Mouse (Mus musculus): ENCODE measurements around the gene Fubp1.

- peak; percentile 20 for TF ChIP-seq CTCF (IDR thresholded peaks at IDR 0.05)
- no peak for TF ChIP-seq EP300 (IDR thresholded peaks at IDR 0.05)
Measured at GRCm38 (mm10) chr3:152224918-152225317, 14.7 kb downstream of the Fubp1 start.
